Mouse (Mus musculus): ENCODE measurements around the gene Prame. TPM values are rescaled to one million over a fixed set of nuclear protein-coding genes. Genes with fewer than 3 reads are reported as not detected.
"Not testable (repeated sequence)": the region's sequence is repeated elsewhere in the genome, so short reads cannot be mapped to it uniquely, and the experiment has no call there.

The Prame gene
- polyA plus RNA-seq (2015; fragmentation: Nextera tagmentation; extraction: Ambion mirVana) = not detected in 2 replicates

GRCm38 (mm10) chrX:135627605-135628004 lies at the start of gene Prame:
TSS of gene Prame (minus strand) at chrX:135627705.
- Histone ChIP-seq H3K9me3 (no peaks in the 10 kb centered on the region), H3K4me2 (no peak within 1 kb of the TSS), H3K4me1 (replicated peaks) (no peaks in the 10 kb centered on the region), H3K9ac (no peak within 1 kb of the TSS), H3K27me3 (no peaks in the 10 kb centered on the region), H3K36me3 (no peaks in the 10 kb centered on the region), H3K27ac (no peak within 1 kb of the TSS), H3K4me3 (no peak within 1 kb of the TSS)
- 90% methylated on average over 11 of the region's 11 CpGs for WGBS
- ATAC-seq (ENCODE audit: low FRiP score) = no peak

GRCm38 (mm10) chrX:135652173-135652772 lies 24.8 kb upstream of the Prame start:
- Histone ChIP-seq H3K9me3 (no peaks in the 10 kb centered on the region), H3K36me3 (no peaks in the 10 kb centered on the region), H3K27me3 (no peaks in the 10 kb centered on the region), H3K9ac (no peak overlapping the region), H3K4me1 (replicated peaks) (no peaks in the 10 kb centered on the region), H3K4me2 (no peak overlapping the region), H3K27ac (no peak overlapping the region), H3K4me3 (no peak overlapping the region)
- 32% methylated on average over 9 of the region's 9 CpGs for WGBS
- peak; percentile 77 for ATAC-seq (ENCODE audit: low FRiP score)

GRCm38 (mm10) chrX:135601298-135602029 lies 26.0 kb downstream of the Prame start:
- H3K9ac ChIP-seq; H3K27me3 ChIP-seq; H3K4me3 ChIP-seq; H3K9me3 ChIP-seq; H3K4me1 ChIP-seq (replicated peaks); H3K27ac ChIP-seq; H3K4me2 ChIP-seq; H3K36me3 ChIP-seq; ATAC-seq (ENCODE audit: low FRiP score): not testable (repeated sequence)
- WGBS = 63% methylated on average over 3 of the region's 3 CpGs

- H3K27ac ChIP-seq = no peak within 1 kb of the TSS
- no peak within 1 kb of the TSS for H3K4me3 ChIP-seq
- no peak within 1 kb of the TSS for H3K4me2 ChIP-seq
- H3K9ac ChIP-seq = no peak within 1 kb of the TSS
- WGBS = 78% methylated on average over 2 of the region's 2 CpGs
- no peak for ATAC-seq (ENCODE audit: low FRiP score)
- H3K36me3 ChIP-seq = no peaks in the 10 kb centered on the region
- H3K9me3 ChIP-seq = no peaks in the 10 kb centered on the region
- no peaks in the 10 kb centered on the region for H3K4me1 ChIP-seq (replicated peaks)
- no peaks in the 10 kb centered on the region for H3K27me3 ChIP-seq
Measured at GRCm38 (mm10) chrX:135598677-135599076, 28.8 kb downstream of the Prame start, which contains the start of gene Nxf7. TSS of gene Nxf7 (minus strand) at chrX:135598777.

GRCm38 (mm10) chrX:135598096-135598495 lies 29.4 kb downstream of the Prame start:
- Histone ChIP-seq H3K27me3 (no peaks in the 10 kb centered on the region), H3K27ac (no peak overlapping the region)
- 91% methylated on average over 13 of the region's 13 CpGs for WGBS

GRCm38 (mm10) chrX:135576412-135576811 lies 51.1 kb downstream of the Prame start:
- Histone ChIP-seq H3K4me3 (no peak overlapping the region), H3K27me3 (no peaks in the 10 kb centered on the region), H3K9ac (no peak overlapping the region), H3K36me3 (no peaks in the 10 kb centered on the region), H3K27ac (no peak overlapping the region), H3K4me1 (replicated peaks) (no peaks in the 10 kb centered on the region), H3K4me2 (no peak overlapping the region), H3K9me3 (no peaks in the 10 kb centered on the region)
- no peak for ATAC-seq (ENCODE audit: low FRiP score)
- WGBS = 91% methylated on average over 1 of the region's 1 CpGs

More at GRCm38 (mm10) chrX:135598096-135598495, 29.4 kb downstream of the Prame start:
- no peaks in the 10 kb centered on the region for H3K4me1 ChIP-seq (replicated peaks)
- H3K4me3 ChIP-seq = no peak overlapping the region
- H3K36me3 ChIP-seq = no peaks in the 10 kb centered on the region
- no peak overlapping the region for H3K4me2 ChIP-seq
- ATAC-seq (ENCODE audit: low FRiP score) = no peak
- H3K9ac ChIP-seq = no peak overlapping the region
- no peaks in the 10 kb centered on the region for H3K9me3 ChIP-seq

GRCm38 (mm10) chrX:135574958-135575628 lies 52.4 kb downstream of the Prame start:
- not testable (repeated sequence) for H3K9me3 ChIP-seq; H3K9ac ChIP-seq; H3K27ac ChIP-seq; ATAC-seq (ENCODE audit: low FRiP score); H3K4me3 ChIP-seq; H3K36me3 ChIP-seq; H3K4me1 ChIP-seq (replicated peaks); H3K27me3 ChIP-seq; H3K4me2 ChIP-seq
- 77% methylated on average over 9 of the region's 9 CpGs for WGBS

GRCm38 (mm10) chrX:135574261-135574957 lies 53.1 kb downstream of the Prame start:
- not testable (repeated sequence) for ATAC-seq (ENCODE audit: low FRiP score)
- WGBS = 32% methylated on average over 8 of the region's 8 CpGs

GRCm38 (mm10) chrX:135569467-135569866 lies 58.0 kb downstream of the Prame start:
- H3K9me3 ChIP-seq; H3K36me3 ChIP-seq; H3K27me3 ChIP-seq; H3K4me1 ChIP-seq (replicated peaks); H3K4me3 ChIP-seq; H3K9ac ChIP-seq; H3K27ac ChIP-seq; H3K4me2 ChIP-seq: not testable (repeated sequence)
- 19% methylated on average over 2 of the region's 2 CpGs for WGBS
- ATAC-seq (ENCODE audit: low FRiP score) = peak; percentile 80; the same call in 1 of the 2 replicates

More at GRCm38 (mm10) chrX:135574261-135574957, 53.1 kb downstream of the Prame start:
- not testable (repeated sequence) for H3K4me2 ChIP-seq; H3K9ac ChIP-seq; H3K4me3 ChIP-seq; H3K4me1 ChIP-seq (replicated peaks); H3K9me3 ChIP-seq; H3K27me3 ChIP-seq; H3K36me3 ChIP-seq; H3K27ac ChIP-seq

- not testable (repeated sequence) for H3K4me2 ChIP-seq; H3K9ac ChIP-seq; H3K9me3 ChIP-seq; H3K4me3 ChIP-seq; H3K27me3 ChIP-seq; ATAC-seq (ENCODE audit: low FRiP score); H3K36me3 ChIP-seq; H3K27ac ChIP-seq; H3K4me1 ChIP-seq (replicated peaks)
- WGBS = 55% methylated on average over 4 of the region's 4 CpGs
Measured at GRCm38 (mm10) chrX:135564934-135565333, 62.6 kb downstream of the Prame start.

Data from hindbrain, embryonic 13.5 days (tissue).